Mouse (Mus musculus): Measurements from ENCODE around the gene Nrxn1. TPM values are rescaled to one million over a fixed set of nuclear protein-coding genes. Genes with fewer than 3 reads are reported as not detected.

Gene Nrxn1
- polyA plus RNA-seq, 1 experiment from 2014 or later: 1.9 TPM

DNA sequence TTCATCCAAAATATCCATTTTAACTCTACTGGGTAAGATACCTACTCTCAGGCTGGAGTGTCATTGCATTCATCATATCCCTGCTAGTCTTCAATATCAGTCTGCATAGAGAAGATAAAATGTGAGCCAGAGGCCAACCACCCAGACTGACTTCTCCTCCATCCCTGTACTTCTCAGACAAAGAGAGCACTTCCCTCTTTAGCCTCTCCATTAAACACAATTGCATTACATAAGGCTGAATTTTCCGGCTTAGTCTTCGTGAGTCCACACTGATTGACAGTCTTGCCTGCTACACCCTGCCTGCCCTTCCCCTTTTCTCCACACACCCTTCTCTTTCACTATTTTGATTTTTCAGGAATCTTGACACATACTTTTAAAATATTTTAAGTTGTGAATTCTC lies 858.1 kb downstream of the Nrxn1 start:
- TF ChIP-seq EP300 (optimal IDR thresholded peaks at IDR 0.05) (no peak), CTCF (IDR thresholded peaks at IDR 0.05; ENCODE audit: low read depth) (no peak)
- ATAC-seq (ENCODE audit: low FRiP score, low TSS enrichment): no peak

GRCm38 (mm10) chr17:90208547-90208946 lies 884.3 kb downstream of the Nrxn1 start:
- no peak for ATAC-seq (ENCODE audit: low FRiP score, low TSS enrichment)
- Histone ChIP-seq H3K27me3 (ENCODE audit: control insufficient read depth, insufficient read depth, low read length) (no peaks in the 10 kb centered on the region), H3K9me3 (ENCODE audit: control insufficient read depth, low read length) (no peaks in the 10 kb centered on the region), H3K27ac (replicated peaks) (no peak overlapping the region), H3K36me3 (ENCODE audit: control insufficient read depth, insufficient read depth, low read length) (no peaks in the 10 kb centered on the region), H3K9ac (ENCODE audit: low read length) (no peak overlapping the region), H3K4me2 (replicated peaks; ENCODE audit: low read depth) (no peak overlapping the region), H3K4me1 (replicated peaks; ENCODE audit: control insufficient read depth, insufficient read depth) (no peaks in the 10 kb centered on the region), H3K4me3 (ENCODE audit: low read depth, low read length) (no peak overlapping the region)
- TF ChIP-seq CTCF (IDR thresholded peaks at IDR 0.05; ENCODE audit: low read depth) (no peak), EP300 (optimal IDR thresholded peaks at IDR 0.05) (no peak)
- DNase-seq (ENCODE audit: low spot score): no peak

More for the DNA sequence above, 858.1 kb downstream of the Nrxn1 start:
- DNase-seq (ENCODE audit: low spot score): no peak
- H3K4me1 ChIP-seq (replicated peaks; ENCODE audit: control insufficient read depth, insufficient read depth): no peaks in the 10 kb centered on the region
- no peak overlapping the region for H3K27ac ChIP-seq (replicated peaks)
- no peaks in the 10 kb centered on the region for H3K9me3 ChIP-seq (ENCODE audit: control insufficient read depth, low read length)
- WGBS: 60% methylated on average over 2 of the region's 2 CpGs
- H3K4me3 ChIP-seq (ENCODE audit: low read depth, low read length): no peak overlapping the region
- H3K27me3 ChIP-seq (ENCODE audit: control insufficient read depth, insufficient read depth, low read length): no peaks in the 10 kb centered on the region
- H3K36me3 ChIP-seq (ENCODE audit: control insufficient read depth, insufficient read depth, low read length): no peaks in the 10 kb centered on the region
- H3K4me2 ChIP-seq (replicated peaks; ENCODE audit: low read depth): no peak overlapping the region
- no peak overlapping the region for H3K9ac ChIP-seq (ENCODE audit: low read length)

DNA sequence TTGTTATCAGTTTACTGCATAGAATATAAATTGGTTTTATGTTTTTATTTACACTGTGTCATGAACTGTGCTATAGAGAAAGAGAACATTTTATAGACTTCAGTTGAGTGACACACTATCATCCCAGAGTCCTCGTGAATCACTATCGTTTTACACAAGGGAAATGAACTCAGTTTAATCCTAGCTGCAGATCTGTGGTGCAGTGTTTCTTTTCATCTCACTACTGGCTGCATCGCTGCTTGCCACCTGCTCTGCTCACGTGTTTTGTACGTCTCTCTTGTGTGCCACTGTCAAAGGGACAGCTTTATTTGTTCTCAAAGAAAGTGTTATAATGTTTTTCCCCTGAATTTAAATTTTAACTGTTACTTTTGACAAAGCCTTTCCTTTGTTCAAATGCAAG lies 885.3 kb downstream of the Nrxn1 start:
- DNase-seq (ENCODE audit: low spot score) (no peak), ATAC-seq (ENCODE audit: low FRiP score, low TSS enrichment) (no peak)
- H3K4me1 ChIP-seq (replicated peaks; ENCODE audit: control insufficient read depth, insufficient read depth): no peaks in the 10 kb centered on the region
- no peak overlapping the region for H3K27ac ChIP-seq (replicated peaks)
- H3K36me3 ChIP-seq (ENCODE audit: control insufficient read depth, insufficient read depth, low read length): no peaks in the 10 kb centered on the region
- TF ChIP-seq CTCF (IDR thresholded peaks at IDR 0.05; ENCODE audit: low read depth): no peak
- TF ChIP-seq EP300 (optimal IDR thresholded peaks at IDR 0.05): no peak
- no peak overlapping the region for H3K4me2 ChIP-seq (replicated peaks; ENCODE audit: low read depth)
- H3K9me3 ChIP-seq (ENCODE audit: control insufficient read depth, low read length): no peaks in the 10 kb centered on the region
- H3K27me3 ChIP-seq (ENCODE audit: control insufficient read depth, insufficient read depth, low read length): no peaks in the 10 kb centered on the region
- H3K4me3 ChIP-seq (ENCODE audit: low read depth, low read length): no peak overlapping the region
- H3K9ac ChIP-seq (ENCODE audit: low read length): no peak overlapping the region
- 64% methylated on average over 5 of the region's 5 CpGs for WGBS

DNA sequence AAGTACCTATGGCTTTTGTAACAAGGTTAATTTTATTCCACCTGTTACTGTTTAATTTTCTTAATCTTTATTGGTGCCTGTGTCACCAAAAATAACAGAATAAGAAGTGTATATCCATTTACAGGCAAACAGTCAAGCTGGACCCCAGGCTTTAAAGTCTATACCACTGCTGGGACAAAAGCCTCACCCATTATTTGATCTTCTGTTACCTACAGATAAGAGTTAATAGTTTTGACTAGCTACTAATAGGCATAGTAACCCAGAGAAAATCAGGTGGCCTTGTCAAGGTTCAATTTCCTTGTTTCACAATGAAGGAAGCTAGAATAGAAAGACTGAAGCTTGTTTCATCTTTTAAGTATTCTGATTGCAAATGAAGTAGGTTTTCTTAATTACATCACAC lies 888.9 kb downstream of the Nrxn1 start:
- ATAC-seq (ENCODE audit: low FRiP score, low TSS enrichment): no peak
- DNase-seq (ENCODE audit: low spot score): no peak
- Histone ChIP-seq H3K4me3 (ENCODE audit: low read depth, low read length) (no peak overlapping the region), H3K9me3 (ENCODE audit: control insufficient read depth, low read length) (no peaks in the 10 kb centered on the region), H3K4me2 (replicated peaks; ENCODE audit: low read depth) (no peak overlapping the region), H3K4me1 (replicated peaks; ENCODE audit: control insufficient read depth, insufficient read depth) (no peaks in the 10 kb centered on the region), H3K27ac (replicated peaks) (no peak overlapping the region), H3K9ac (ENCODE audit: low read length) (no peak overlapping the region), H3K27me3 (ENCODE audit: control insufficient read depth, insufficient read depth, low read length) (no peaks in the 10 kb centered on the region), H3K36me3 (ENCODE audit: control insufficient read depth, insufficient read depth, low read length) (no peaks in the 10 kb centered on the region)
- TF ChIP-seq EP300 (optimal IDR thresholded peaks at IDR 0.05): no peak
- no peak for TF ChIP-seq CTCF (IDR thresholded peaks at IDR 0.05; ENCODE audit: low read depth)

- DNase-seq (ENCODE audit: low spot score) (no peak), ATAC-seq (ENCODE audit: low FRiP score, low TSS enrichment) (no peak)
- Histone ChIP-seq H3K4me1 (replicated peaks; ENCODE audit: control insufficient read depth, insufficient read depth) (no peaks in the 10 kb centered on the region), H3K27ac (replicated peaks) (no peak overlapping the region), H3K27me3 (ENCODE audit: control insufficient read depth, insufficient read depth, low read length) (no peaks in the 10 kb centered on the region), H3K9me3 (ENCODE audit: control insufficient read depth, low read length) (no peaks in the 10 kb centered on the region), H3K4me3 (ENCODE audit: low read depth, low read length) (no peak overlapping the region), H3K9ac (ENCODE audit: low read length) (no peak overlapping the region), H3K4me2 (replicated peaks; ENCODE audit: low read depth) (no peak overlapping the region), H3K36me3 (ENCODE audit: control insufficient read depth, insufficient read depth, low read length) (no peaks in the 10 kb centered on the region)
- no peak for TF ChIP-seq CTCF (IDR thresholded peaks at IDR 0.05; ENCODE audit: low read depth)
- no peak for TF ChIP-seq EP300 (optimal IDR thresholded peaks at IDR 0.05)
- 41% methylated on average over 2 of the region's 2 CpGs for WGBS
Observed at GRCm38 (mm10) chr17:90202785-90203184, 890.1 kb downstream of the Nrxn1 start.

DNA sequence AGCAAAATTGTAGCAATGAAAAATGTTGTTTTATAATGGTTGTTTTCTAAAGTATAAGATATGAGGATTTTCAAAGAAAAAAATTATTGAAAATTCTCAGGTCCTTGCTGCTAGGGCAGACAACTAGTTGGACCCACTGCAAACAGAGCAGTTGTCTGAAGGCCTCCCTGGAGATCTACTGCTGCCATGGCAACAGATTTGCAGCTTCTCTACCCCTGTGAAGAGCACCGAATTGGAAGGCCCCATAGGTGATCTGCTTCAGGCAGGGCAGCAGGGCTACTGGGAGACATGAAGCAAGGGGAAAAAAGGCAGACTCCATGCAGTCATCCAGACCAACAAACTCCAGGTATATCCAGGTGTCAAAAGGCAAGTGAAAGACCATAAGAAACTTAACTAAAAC lies 896.1 kb downstream of the Nrxn1 start:
- Histone ChIP-seq H3K4me2 (replicated peaks; ENCODE audit: low read depth) (no peak overlapping the region), H3K9ac (ENCODE audit: low read length) (no peak overlapping the region), H3K27me3 (ENCODE audit: control insufficient read depth, insufficient read depth, low read length) (no peaks in the 10 kb centered on the region), H3K4me3 (ENCODE audit: low read depth, low read length) (no peak overlapping the region), H3K27ac (replicated peaks) (no peak overlapping the region), H3K9me3 (ENCODE audit: control insufficient read depth, low read length) (no peaks in the 10 kb centered on the region), H3K36me3 (ENCODE audit: control insufficient read depth, insufficient read depth, low read length) (no peaks in the 10 kb centered on the region), H3K4me1 (replicated peaks; ENCODE audit: control insufficient read depth, insufficient read depth) (no peaks in the 10 kb centered on the region)
- no peak for DNase-seq (ENCODE audit: low spot score)
- no peak for ATAC-seq (ENCODE audit: low FRiP score, low TSS enrichment)
- WGBS: 16% methylated on average over 1 of the region's 1 CpGs
- TF ChIP-seq CTCF (IDR thresholded peaks at IDR 0.05; ENCODE audit: low read depth) (no peak), EP300 (optimal IDR thresholded peaks at IDR 0.05) (no peak)
